Mouse (Mus musculus) activated CD4-positive, CD25-positive, alpha-beta regulatory T cell (primary cell): ENCODE results near the gene Gm6096. TPM values are rescaled to one million over a fixed set of nuclear protein-coding genes. Genes with fewer than 3 reads are reported as not detected.

Source experiments
- polyA plus RNA-seq, 2 experiments: library from polyadenylated mRNA; unstranded; fragments of 100-300 nt; shearing (Covaris generic); gene quantifications; one replicate each; pipeline ENCODE4 v1.2.1; 2017

The Gm6096 gene
- under 1 TPM in 1 of 2 experiments, not detected in 1; 0.57 TPM for polyA plus RNA-seq

DNA sequence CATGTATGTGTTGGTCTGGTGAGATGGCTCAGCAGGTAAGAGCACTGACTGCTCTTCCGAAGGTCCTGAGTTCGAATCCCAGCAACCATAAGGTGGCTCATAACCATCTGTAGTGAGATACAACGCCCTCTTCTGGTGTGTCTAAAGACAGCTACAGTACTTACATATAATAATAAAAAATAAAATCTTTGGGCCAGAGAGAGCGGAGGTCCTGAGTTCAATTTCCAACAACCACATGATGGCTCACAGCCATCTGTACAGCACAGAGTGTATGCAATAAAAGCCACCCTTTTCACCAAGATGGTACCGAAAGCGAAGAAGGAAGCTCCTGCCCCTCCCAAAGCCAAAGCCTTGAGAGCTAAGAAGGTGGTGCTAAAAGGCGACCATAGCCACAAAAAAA, at the start of gene Gm6096:
Gm6096 (plus strand) TSS at position 301 of the 400 bp plus-strand sequence.

DNA sequence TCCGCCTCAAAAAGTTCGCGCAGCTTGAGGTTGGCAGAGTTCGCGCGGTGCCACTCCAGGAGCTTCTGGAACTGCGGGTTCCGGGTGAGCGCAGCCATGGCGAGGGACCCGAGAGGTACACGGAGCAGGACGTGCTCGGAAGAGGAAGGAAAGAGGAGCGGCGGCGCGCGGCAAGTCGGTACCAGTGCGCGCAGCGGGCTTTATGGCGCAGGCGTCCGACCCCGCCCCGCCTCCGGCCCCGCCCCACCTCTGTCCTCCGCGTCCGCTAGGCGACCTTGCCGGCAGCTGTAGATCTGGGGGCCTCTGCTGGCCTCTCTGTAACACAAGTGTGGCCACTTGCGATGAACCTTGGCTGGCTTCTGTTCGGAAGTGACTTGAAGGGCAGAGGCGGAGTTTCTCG, 20.7 kb upstream of the Gm6096 start, which contains the start of gene Gpi1:
Gpi1 (minus strand) TSS at position 221 of the 400 bp plus-strand sequence.

Other genes starting within 250 kb of the Gm6096 start
- not detected for gene Scgb2b27, start 237.1 kb upstream of the Gm6096 start, polyA plus RNA-seq
- not detected for gene Scgb1b27, start 229.6 kb upstream of the Gm6096 start, polyA plus RNA-seq
- not detected for gene Scgb1b30, start 155.6 kb upstream of the Gm6096 start, polyA plus RNA-seq
- under 1 TPM in 1 of 2 experiments, not detected in 1; 0.55 TPM for gene Wtip, start 117.8 kb upstream of the Gm6096 start, polyA plus RNA-seq
- 100 to 1,000 TPM; 132 to 139 TPM for gene Uba2, start 81.4 kb upstream of the Gm6096 start, polyA plus RNA-seq
- gene Pdcd2l, start 54.4 kb upstream of the Gm6096 start, polyA plus RNA-seq = 10 to 100 TPM; 39.3 to 50.2 TPM
- gene Gpi1, start 20.7 kb upstream of the Gm6096 start, polyA plus RNA-seq = 100 to 1,000 TPM; 289 to 354 TPM
- 10 to 100 TPM; 19.1 to 19.5 TPM for gene 4931406P16Rik, start 62.5 kb downstream of the Gm6096 start, polyA plus RNA-seq
- 100 to 1,000 TPM; 204 to 212 TPM for gene Lsm14a, start 142.3 kb downstream of the Gm6096 start, polyA plus RNA-seq